Comparison of ENCODE assay signal across 23 mouse cellular contexts in genomic region chr12:79041436-79041835, GRCm38 (mm10). TPM values are rescaled to one million over a fixed set of nuclear protein-coding genes. Genes with fewer than 3 reads are reported as not detected.
DNase-seq lines count a peak whose midpoint lies in the region; ATAC-seq lines count a peak whose summit lies in the region.
"Had no signal": no experiment of that assay in that cellular context is flagged by ENCODE, and none has a peak within 500 bp of the region (broad histone marks: within the 10 kb centered on the region; RNA-seq: fewer than 3 reads in every experiment).

No protein-coding gene starts in this region.

- DNase-seq in lung, postnatal 36 days, result peak; percentile 42
- no peak for DNase-seq in lung, postnatal 10 days
- peak; percentile 83 for DNase-seq in gonadal fat pad, adult 2 months (ENCODE audit: low read depth)
- DNase-seq in yolk sac, embryonic 10.5 days (ENCODE audit: low spot score), result peak; percentile 51
- DNase-seq in spleen, postnatal 36 days (ENCODE audit: low spot score in 2 of 2), result no peak
- no peak for DNase-seq in layer of hippocampus, adult 8-10 months (ENCODE audit: low spot score in 2 of 2)
- no peak for DNase-seq in urinary bladder, postnatal 4 days (ENCODE audit: low spot score in 2 of 2)
- DNase-seq: adrenal gland, postnatal 25 days; B cell, adult 2 months; cerebellum, adult 11 months; cerebellum, postnatal 14 days; forebrain, postnatal 0 days; heart, adult 18-20 months; heart, postnatal 36 days; kidney, adult 8-10 months; kidney, postnatal 14 days; left cerebral cortex, postnatal 4 days; liver, postnatal 0 days; right cerebral cortex, postnatal 14 days; thymus, postnatal 4 days had no signal

- peak; percentile 38; the same call in 1 of the 2 replicates for ATAC-seq in megakaryocyte-erythroid progenitor cell, adult 5-6 weeks (replicated peaks; ENCODE audit: low FRiP score, low TSS enrichment, poor library complexity, severe bottlenecking)
- ATAC-seq: forebrain, postnatal 0 days; liver, postnatal 0 days; midbrain, embryonic 13.5 days; Patski had no signal

RNA-seq across cellular contexts. Expression of gene Plekhh1, which starts 12.5 kb away (rescaled TPM):
- 14.9 and 15.1 TPM in 2 replicates for polyA plus RNA-seq in gonadal fat pad, adult 2 months (2012; rRNA removed)
- not detected in 2 replicates for total RNA-seq in megakaryocyte-erythroid progenitor cell, adult 5-6 weeks (2014; fragmentation: Nextera tagmentation)
- total RNA-seq in megakaryocyte-erythroid progenitor cell, adult 5-6 weeks (2017), result not detected in 2 replicates
- total RNA-seq in layer of hippocampus, adult 8-10 months (2022), result 10 to 100 TPM; 18.4 to 19.5 (median 18.9) TPM

RNA-seq across cellular contexts. Expression of gene Tmem229b, which starts 34.0 kb away (rescaled TPM):
- 27.4 and 34.8 TPM in 2 replicates for polyA plus RNA-seq in gonadal fat pad, adult 2 months (2012; rRNA removed)
- 12.2 and 22.1 TPM in 2 replicates for total RNA-seq in megakaryocyte-erythroid progenitor cell, adult 5-6 weeks (2014; fragmentation: Nextera tagmentation)
- total RNA-seq in megakaryocyte-erythroid progenitor cell, adult 5-6 weeks (2017), result 8.5 and 10.6 TPM in 2 replicates
- total RNA-seq in layer of hippocampus, adult 8-10 months (2022), result 10 to 100 TPM; 26.8 to 32.8 (median 29.8) TPM

RNA-seq across cellular contexts. Expression of gene Pigh, which starts 48.0 kb away (rescaled TPM):
- polyA plus RNA-seq in gonadal fat pad, adult 2 months (2012; rRNA removed), result 12.3 and 12.5 TPM in 2 replicates
- 6.8 and 11.0 TPM in 2 replicates for total RNA-seq in megakaryocyte-erythroid progenitor cell, adult 5-6 weeks (2014; fragmentation: Nextera tagmentation)
- 12.7 and 13.0 TPM in 2 replicates for total RNA-seq in megakaryocyte-erythroid progenitor cell, adult 5-6 weeks (2017)
- total RNA-seq in layer of hippocampus, adult 8-10 months (2022), result 10 to 100 TPM in 3 of 4 experiments, 1 to 10 TPM in 1; 9.9 to 12.7 (median 11.0) TPM

Comparison
In these comparisons a context has a peak if more than half of its experiments do, and no peak if none do; other contexts are left out.
1. DNase-seq: peak in lung, postnatal 36 days (single experiment), gonadal fat pad, adult 2 months (single experiment) and yolk sac, embryonic 10.5 days (single experiment); none in lung, postnatal 10 days (single experiment), spleen, postnatal 36 days (0 of 2), layer of hippocampus, adult 8-10 months (0 of 2) and urinary bladder, postnatal 4 days (0 of 2).
2. RNA of gene Plekhh1, which starts 12.5 kb away (total RNA-seq): 18.4 to 19.5 TPM in layer of hippocampus, adult 8-10 months; not detected in megakaryocyte-erythroid progenitor cell, adult 5-6 weeks; every median in the first group is over 10 times any median in the second.